Comparison of ENCODE assay signal across 16 mouse cellular contexts in the genomic region with DNA sequence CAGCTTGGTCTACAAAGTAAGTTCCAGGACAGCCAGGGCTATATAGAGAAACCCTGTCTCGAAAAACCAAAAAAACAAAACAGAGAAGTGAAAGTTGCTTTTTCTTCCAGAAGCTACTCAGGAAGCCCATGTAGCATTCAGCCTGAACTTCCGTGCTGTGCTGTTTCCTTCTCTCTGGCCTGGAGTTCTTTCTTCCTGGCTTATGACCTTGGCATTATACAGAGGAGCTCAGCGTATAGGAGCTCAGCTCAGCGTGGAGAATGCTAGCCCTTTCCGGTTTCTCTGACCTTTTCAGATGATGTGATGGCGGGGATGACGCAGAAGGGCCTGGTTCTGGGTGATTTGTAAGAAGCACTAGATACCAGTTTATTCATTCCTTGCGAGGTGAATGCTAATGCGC. TPM values are rescaled to one million over a fixed set of nuclear protein-coding genes. Genes with fewer than 3 reads are reported as not detected.
DNase-seq lines count a peak whose midpoint lies in the region; ATAC-seq and TF ChIP-seq lines count a peak whose summit lies in the region.
"Had no signal": no experiment of that assay in that cellular context is flagged by ENCODE, and none has a peak within 500 bp of the region (broad histone marks: within the 10 kb centered on the region; RNA-seq: fewer than 3 reads in every experiment).

No protein-coding gene starts in this region.

- no peak for TF ChIP-seq CTCF in bone marrow macrophage, adult 2 months (IDR thresholded peaks at IDR 0.05; ENCODE audit: low read depth, low read length)

- peak overlapping the region; percentile 63 for H3K4me3 ChIP-seq in bone marrow macrophage, adult 2 months (ENCODE audit: insufficient read depth, low read length)
- H3K4me3 ChIP-seq: embryonic facial prominence, embryonic 12.5 days; limb, embryonic 10.5 days; midbrain, embryonic 10.5 days had no signal

- ATAC-seq in megakaryocyte, adult 5-6 weeks (ENCODE audit: poor library complexity, severe bottlenecking), result peak; percentile 75
- ATAC-seq: hindbrain, postnatal 0 days had no signal

- intact Hi-C loops in gastrocnemius, postnatal 14 days (cut with DNase I; ENCODE audit: low total_unique reads), result loop anchor here (5.0 kb wide), 1 partner anchor 65 kb away; no protein-coding TSS in a partner anchor

- peak; percentile 24 to 29 for DNase-seq in adrenal gland, postnatal 36 days
- DNase-seq in adrenal gland, postnatal 14 days, result no peak
- DNase-seq in A20 (ENCODE audit: low read depth, low spot score), result peak; percentile 87
- no peak for DNase-seq in embryo, embryonic 10 days (ENCODE audit: low spot score)
- no peak for DNase-seq in gastrocnemius, postnatal 14 days
- DNase-seq: cerebellum, postnatal 25 days; kidney, adult 18-20 months; kidney, postnatal 36 days; lung, embryonic 14.5 days; thymus, postnatal 14 days had no signal

- peak overlapping the region; percentile 100 for H3K27ac ChIP-seq in bone marrow macrophage, adult 2 months (ENCODE audit: insufficient read depth, low read depth, low read length)
- H3K27ac ChIP-seq: embryonic facial prominence, embryonic 12.5 days; hindbrain, postnatal 0 days; limb, embryonic 10.5 days; midbrain, embryonic 10.5 days had no signal

- TF ChIP-seq POLR2A in bone marrow macrophage, adult 2 months (IDR thresholded peaks at IDR 0.05; ENCODE audit: borderline replicate concordance, low read depth, low read length), result 0 out of 2 replicates have a peak, but pooled peaks have one; percentile 8

- H3K4me1 ChIP-seq in bone marrow macrophage, adult 2 months (ENCODE audit: control insufficient read depth, insufficient read depth, low read length), result peaks cover 24% of the 10 kb centered on the region
- H3K4me1 ChIP-seq: embryonic facial prominence, embryonic 12.5 days; limb, embryonic 10.5 days; midbrain, embryonic 10.5 days had no signal

RNA-seq across cellular contexts. Expression of gene Slc25a3, which starts 13.5 kb away (rescaled TPM):
- total RNA-seq in adrenal gland, postnatal 36 days (2021), result 1,000 to 10,000 TPM; 1,091 to 1,914 TPM
- 859 and 881 TPM in 2 replicates for total RNA-seq in adrenal gland, postnatal 14 days (2021)
- polyA plus RNA-seq in bone marrow macrophage, adult 2 months (2012; ENCODE audit: insufficient read depth, insufficient read length, missing spikeins), result 517 and 528 TPM in 2 replicates
- total RNA-seq in megakaryocyte, adult 5-6 weeks (2015), result 402 and 461 TPM in 2 replicates
- 143 and 163 TPM in 2 replicates for total RNA-seq in megakaryocyte, adult 5-6 weeks (2017)
- total RNA-seq in gastrocnemius, postnatal 14 days (2021), result 1,000 to 10,000 TPM in 1 of 2 experiments, 100 to 1,000 TPM in 1; 888 to 1,041 TPM

RNA-seq across cellular contexts. Expression of gene Tmpo, which starts 43.7 kb away (rescaled TPM):
- total RNA-seq in adrenal gland, postnatal 36 days (2021), result 100 to 1,000 TPM in 1 of 2 experiments, 10 to 100 TPM in 1; 95.1 to 105 TPM
- total RNA-seq in adrenal gland, postnatal 14 days (2021), result 117 and 128 TPM in 2 replicates
- polyA plus RNA-seq in bone marrow macrophage, adult 2 months (2012; ENCODE audit: insufficient read depth, insufficient read length, missing spikeins), result 150 and 155 TPM in 2 replicates
- 559 and 619 TPM in 2 replicates for total RNA-seq in megakaryocyte, adult 5-6 weeks (2015)
- total RNA-seq in megakaryocyte, adult 5-6 weeks (2017), result 895 and 963 TPM in 2 replicates
- total RNA-seq in gastrocnemius, postnatal 14 days (2021), result 10 to 100 TPM; 56.9 to 66.7 TPM

RNA-seq across cellular contexts. Expression of gene Ikbip, which starts 54.7 kb away (rescaled TPM):
- 10 to 100 TPM; 32.0 to 36.9 TPM for total RNA-seq in adrenal gland, postnatal 36 days (2021)
- total RNA-seq in adrenal gland, postnatal 14 days (2021), result 30.8 and 34.5 TPM in 2 replicates
- 20.4 and 22.5 TPM in 2 replicates for polyA plus RNA-seq in bone marrow macrophage, adult 2 months (2012; ENCODE audit: insufficient read depth, insufficient read length, missing spikeins)
- 8.1 and 15.4 TPM in 2 replicates for total RNA-seq in megakaryocyte, adult 5-6 weeks (2015)
- 15.0 and 26.5 TPM in 2 replicates for total RNA-seq in megakaryocyte, adult 5-6 weeks (2017)
- 10 to 100 TPM; 16.2 to 18.2 TPM for total RNA-seq in gastrocnemius, postnatal 14 days (2021)

RNA-seq across cellular contexts. Expression of gene Apaf1, which starts 54.8 kb away (rescaled TPM):
- total RNA-seq in adrenal gland, postnatal 36 days (2021), result 10 to 100 TPM in 1 of 2 experiments, 1 to 10 TPM in 1; 8.2 to 10.3 TPM
- 11.4 and 11.7 TPM in 2 replicates for total RNA-seq in adrenal gland, postnatal 14 days (2021)
- polyA plus RNA-seq in bone marrow macrophage, adult 2 months (2012; ENCODE audit: insufficient read depth, insufficient read length, missing spikeins), result 48.3 and 56.7 TPM in 2 replicates
- 139 and 147 TPM in 2 replicates for total RNA-seq in megakaryocyte, adult 5-6 weeks (2015)
- 70.8 and 73.6 TPM in 2 replicates for total RNA-seq in megakaryocyte, adult 5-6 weeks (2017)
- total RNA-seq in gastrocnemius, postnatal 14 days (2021), result 1 to 10 TPM; 5.8 TPM

Comparison
In these comparisons a context has a peak if more than half of its experiments do, and no peak if none do; other contexts are left out.
1. DNase-seq: peak in adrenal gland, postnatal 36 days (2 of 2) and A20 (single experiment); none in adrenal gland, postnatal 14 days (single experiment), embryo, embryonic 10 days (single experiment) and gastrocnemius, postnatal 14 days (single experiment).